Mouse (Mus musculus): Measurements from ENCODE around the gene Gm7347.
A peak's percentile ranks its signal among the peaks of the same experiment; 100 is the strongest.
"Not testable (repeated sequence)": the region's sequence is repeated elsewhere in the genome, so short reads cannot be mapped to it uniquely, and the experiment has no call there.

Gene Gm7347

DNA sequence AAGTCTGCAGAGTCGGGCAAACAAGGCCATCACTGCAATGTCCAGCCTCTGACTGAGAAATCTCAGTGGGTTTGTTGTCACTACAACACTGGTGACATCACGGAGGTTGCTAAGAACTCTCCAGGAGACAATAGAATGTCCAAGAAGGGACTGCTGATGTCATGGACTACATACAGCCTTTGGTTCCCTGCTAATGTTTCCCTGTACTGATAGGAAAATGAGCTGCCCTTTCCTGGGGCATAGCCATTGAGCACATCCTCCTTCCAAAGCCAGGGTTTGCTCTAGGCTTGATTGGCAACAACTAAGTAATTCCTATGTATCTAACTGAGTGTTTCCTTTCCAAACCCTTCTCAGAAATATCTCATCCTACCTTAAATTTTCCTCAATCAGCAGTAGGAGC, at the start of gene Gm7347:
TSS of gene Gm7347 (minus strand) at position 101 of the 400 bp plus-strand sequence.
- DNase-seq, result not testable (repeated sequence)

DNA sequence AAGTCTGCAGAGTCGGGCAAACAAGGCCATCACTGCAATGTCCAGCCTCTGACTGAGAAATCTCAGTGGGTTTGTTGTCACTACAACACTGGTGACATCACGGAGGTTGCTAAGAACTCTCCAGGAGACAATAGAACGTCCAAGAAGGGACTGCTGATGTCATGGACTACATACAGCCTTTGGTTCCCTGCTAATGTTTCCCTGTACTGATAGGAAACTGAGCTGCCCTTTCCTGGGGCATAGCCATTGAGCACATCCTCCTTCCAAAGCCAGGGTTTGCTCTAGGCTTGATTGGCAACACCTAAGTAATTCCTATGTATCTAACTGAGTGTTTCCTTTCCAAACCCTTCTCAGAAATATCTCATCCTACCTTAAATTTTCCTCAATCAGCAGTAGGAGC, 46.9 kb upstream of the Gm7347 start, which contains the start of gene 5031410I06Rik:
TSS of gene 5031410I06Rik (minus strand) at position 101 of the 400 bp plus-strand sequence.
- not testable (repeated sequence) for DNase-seq

DNA sequence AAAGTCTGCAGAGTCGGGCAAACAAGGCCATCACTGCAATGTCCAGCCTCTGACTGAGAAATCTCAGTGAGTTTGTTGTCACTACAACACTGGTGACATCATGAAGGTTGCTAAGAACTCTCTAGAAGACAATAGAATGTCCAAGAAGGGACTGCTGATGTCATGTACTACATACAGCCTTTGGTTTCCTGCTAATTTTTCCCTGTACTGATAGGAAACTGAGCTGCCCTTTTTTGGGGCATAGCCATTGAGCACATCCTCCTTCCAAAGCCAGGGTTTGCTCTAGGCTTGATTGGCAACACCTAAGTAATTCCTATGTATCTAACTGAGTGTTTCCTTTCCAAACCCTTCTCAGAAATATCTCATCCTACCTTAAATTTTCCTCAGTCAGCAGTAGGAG, 30.8 kb upstream of the Gm7347 start, which contains the start of gene Gm10471:
TSS of gene Gm10471 (minus strand) at position 101 of the 400 bp plus-strand sequence.
- DNase-seq, result not testable (repeated sequence)

DNA sequence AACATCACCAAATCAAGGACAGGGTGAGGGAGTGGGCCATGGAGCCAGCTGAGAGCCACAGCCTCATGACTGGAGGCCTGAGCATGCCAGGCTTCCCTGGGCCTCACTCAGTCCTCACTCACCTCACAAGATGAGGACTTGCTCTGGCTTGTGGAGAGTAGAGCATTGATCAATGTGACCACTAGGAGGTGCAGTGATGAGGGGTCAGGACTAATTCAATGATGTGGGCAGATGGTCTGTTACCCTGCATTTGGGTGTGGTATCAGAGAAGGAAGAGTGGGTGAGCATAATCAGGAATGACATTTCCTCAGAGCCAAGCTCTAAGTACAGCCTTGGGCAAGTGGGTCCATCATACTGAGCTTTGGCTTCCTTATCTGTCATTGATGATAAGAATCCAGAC, 20.6 kb upstream of the Gm7347 start:
- DNase-seq, result not testable (repeated sequence)

DNA sequence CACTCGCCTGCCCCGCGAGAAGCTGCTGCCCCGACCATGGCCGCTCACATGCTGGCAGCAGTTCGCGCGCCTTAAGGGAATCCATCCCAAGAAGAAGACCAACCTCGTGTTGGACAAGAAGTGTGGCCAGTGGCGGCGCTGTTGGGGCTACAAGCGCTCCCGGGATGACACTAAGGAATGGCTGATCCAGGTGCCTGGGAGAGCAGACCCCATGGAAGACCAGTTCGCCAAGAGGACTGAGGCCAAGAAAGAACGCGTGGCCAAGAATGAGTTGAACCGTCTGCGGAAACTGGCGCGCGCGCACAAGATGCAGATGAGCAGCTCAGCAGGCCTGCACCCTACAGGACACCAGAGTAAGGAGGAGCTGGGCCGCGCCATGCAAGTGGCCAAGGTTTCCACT, 12.3 kb upstream of the Gm7347 start:
- DNase-seq, result no peak

DNA sequence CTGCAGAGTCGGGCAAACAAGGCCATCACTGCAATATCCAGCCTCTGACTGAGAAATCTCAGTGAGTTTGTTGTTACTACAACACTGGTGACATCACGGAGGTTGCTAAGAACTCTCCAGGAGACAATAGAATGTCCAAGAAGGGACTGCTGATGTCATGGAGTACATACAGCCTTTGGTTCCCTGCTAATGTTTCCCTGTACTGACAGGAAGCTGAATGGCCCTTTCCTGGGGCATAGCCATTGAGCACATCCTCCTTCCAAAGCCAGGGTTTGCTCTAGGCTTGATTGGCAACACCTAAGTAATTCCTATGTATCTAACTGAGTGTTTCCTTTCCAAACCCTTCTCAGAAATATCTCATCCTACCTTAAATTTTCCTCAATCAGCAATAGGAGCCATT, 18.9 kb downstream of the Gm7347 start, which contains the start of gene Speer4a:
TSS of gene Speer4a (minus strand) at position 101 of the 400 bp plus-strand sequence.
- not testable (repeated sequence) for DNase-seq

DNA sequence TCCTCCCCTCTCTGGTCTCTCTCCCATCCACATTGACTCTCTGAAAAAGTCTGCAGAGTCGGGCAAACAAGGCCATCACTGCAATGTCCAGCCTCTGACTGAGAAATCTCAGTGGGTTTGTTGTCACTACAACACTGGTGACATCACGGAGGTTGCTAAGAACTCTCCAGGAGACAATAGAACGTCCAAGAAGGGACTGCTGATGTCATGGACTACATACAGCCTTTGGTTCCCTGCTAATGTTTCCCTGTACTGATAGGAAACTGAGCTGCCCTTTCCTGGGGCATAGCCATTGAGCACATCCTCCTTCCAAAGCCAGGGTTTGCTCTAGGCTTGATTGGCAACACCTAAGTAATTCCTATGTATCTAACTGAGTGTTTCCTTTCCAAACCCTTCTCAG, 35.6 kb downstream of the Gm7347 start, which contains the start of gene Gm5862:
TSS of gene Gm5862 (minus strand) at position 101 of the 400 bp plus-strand sequence.
- not testable (repeated sequence) for DNase-seq

DNA sequence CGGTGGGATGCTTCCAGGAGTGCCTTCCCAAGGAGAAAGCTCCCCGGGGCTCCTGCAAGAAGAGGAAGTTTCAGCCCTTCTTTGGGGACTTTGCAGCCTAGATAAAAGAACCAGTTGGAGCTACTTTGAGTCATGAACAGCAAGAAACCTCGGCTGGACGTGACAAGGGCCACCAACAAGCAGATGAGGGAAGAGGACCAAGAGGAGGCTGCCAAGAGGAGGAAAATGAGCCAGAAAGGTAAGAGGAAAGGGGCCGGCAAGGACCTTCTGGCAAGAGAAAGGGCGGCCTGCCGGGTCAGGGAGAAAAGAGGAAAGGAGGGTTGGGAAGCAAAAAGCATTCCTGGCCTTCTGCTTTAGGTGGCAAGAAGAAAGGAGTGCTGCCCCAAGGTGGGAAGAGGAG, 50.7 kb downstream of the Gm7347 start:
- not testable (repeated sequence) for DNase-seq

DNA sequence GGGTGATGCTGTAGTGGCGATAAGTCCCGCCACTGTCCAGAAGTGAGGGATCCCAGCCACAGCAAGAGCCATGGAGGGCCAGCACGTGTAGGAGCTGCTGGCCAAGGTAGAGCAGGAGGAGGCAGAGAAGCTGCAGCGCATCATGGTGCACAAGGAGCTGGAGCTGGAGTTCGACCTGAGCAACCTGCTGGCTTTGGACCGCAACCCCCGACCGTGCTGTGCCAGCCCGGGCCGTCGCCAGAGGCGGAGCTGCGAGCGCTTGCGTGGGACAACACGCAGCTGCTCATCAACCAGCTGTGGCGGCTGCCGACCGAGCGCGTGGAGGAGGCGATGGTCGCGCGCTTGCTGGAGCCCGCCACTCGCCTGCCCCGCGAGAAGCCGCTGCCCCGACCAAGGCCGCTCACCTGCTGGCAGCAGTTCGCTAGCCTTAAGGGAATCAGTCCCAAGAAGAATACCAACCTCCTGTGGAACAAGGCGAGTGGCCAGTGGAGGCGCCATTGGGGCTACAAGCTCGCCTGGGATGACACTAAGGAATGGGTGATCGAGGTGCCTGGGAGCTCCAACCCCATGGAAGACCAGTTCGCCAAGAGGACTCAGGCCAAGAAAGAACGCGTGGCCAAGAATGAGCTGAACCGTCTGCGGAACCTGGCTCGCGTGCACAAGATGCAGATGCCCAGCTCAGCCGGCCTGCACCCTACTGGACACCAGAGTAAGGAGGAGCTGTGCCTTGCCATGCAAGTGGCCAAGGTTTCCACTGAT, 51.3 kb downstream of the Gm7347 start:
- peak; percentile 17 to 35 for DNase-seq

DNA sequence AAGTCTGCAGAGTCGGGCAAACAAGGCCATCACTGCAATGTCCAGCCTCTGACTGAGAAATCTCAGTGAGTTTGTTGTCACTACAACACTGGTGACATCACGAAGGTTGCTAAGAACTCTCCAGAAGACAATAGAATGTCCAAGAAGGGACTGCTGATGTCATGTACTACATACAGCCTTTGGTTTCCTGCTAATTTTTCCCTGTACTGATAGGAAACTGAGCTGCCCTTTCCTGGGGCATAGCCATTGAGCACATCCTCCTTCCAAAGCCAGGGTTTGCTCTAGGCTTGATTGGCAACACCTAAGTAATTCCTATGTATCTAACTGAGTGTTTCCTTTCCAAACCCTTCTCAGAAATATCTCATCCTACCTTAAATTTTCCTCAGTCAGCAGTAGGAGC, 53.7 kb downstream of the Gm7347 start, which contains the start of gene Gm1979:
TSS of gene Gm1979 (minus strand) at position 101 of the 400 bp plus-strand sequence.
- DNase-seq, result not testable (repeated sequence)
